Mouse (Mus musculus) spleen, postnatal 4 days (tissue): ENCODE data around the gene Erlin1.
A peak's percentile ranks its signal among the peaks of the same experiment; 100 is the strongest.

Source experiments
- DNase-seq, 2 experiments: peaks; one replicate each; pipeline ENCODE4 v3.0.0; 2022; ENCODE audit warnings: low spot score in 2 of 2

Gene Erlin1

GRCm38 (mm10) chr19:44069121-44069913 lies at the start of gene Erlin1:
TSS of gene Erlin1 (minus strand) at chr19:44069785.
- peak; percentile 86 to 93 for DNase-seq

- no peak for DNase-seq
Measured at GRCm38 (mm10) chr19:44117793-44118192, 48.2 kb upstream of the Erlin1 start.

- no peak for DNase-seq
Measured at GRCm38 (mm10) chr19:44111706-44112105, 42.1 kb upstream of the Erlin1 start.

- no peak for DNase-seq
Measured at GRCm38 (mm10) chr19:44110356-44110755, 40.8 kb upstream of the Erlin1 start.

GRCm38 (mm10) chr19:44108996-44109395 lies 39.4 kb upstream of the Erlin1 start:
- no peak for DNase-seq

GRCm38 (mm10) chr19:44107661-44108521 lies 38.3 kb upstream of the Erlin1 start:
- no peak for DNase-seq

- peak; percentile 94 to 98 for DNase-seq
Measured at GRCm38 (mm10) chr19:44106831-44107660, 37.5 kb upstream of the Erlin1 start, which contains the start of gene Chuk. TSS of gene Chuk (minus strand) at chr19:44107480.

GRCm38 (mm10) chr19:44104393-44104792 lies 34.8 kb upstream of the Erlin1 start:
- no peak for DNase-seq

- DNase-seq = no peak
Measured at GRCm38 (mm10) chr19:44103001-44103400, 33.4 kb upstream of the Erlin1 start.

- DNase-seq = no peak
Measured at GRCm38 (mm10) chr19:44100840-44101239, 31.3 kb upstream of the Erlin1 start.

- DNase-seq = no peak
Measured at GRCm38 (mm10) chr19:44086278-44086677, 16.7 kb upstream of the Erlin1 start.

- DNase-seq = no peak
Measured at GRCm38 (mm10) chr19:44080920-44081319, 11.3 kb upstream of the Erlin1 start.

- DNase-seq = no peak
Measured at GRCm38 (mm10) chr19:44080023-44080422, 10.4 kb upstream of the Erlin1 start.

- no peak for DNase-seq
Measured at GRCm38 (mm10) chr19:44077024-44077423, 7.4 kb upstream of the Erlin1 start.

- DNase-seq = no peak
Measured at GRCm38 (mm10) chr19:44076457-44076856, 6.9 kb upstream of the Erlin1 start.

GRCm38 (mm10) chr19:44074986-44075385 lies 5.4 kb upstream of the Erlin1 start:
- DNase-seq = no peak

- no peak for DNase-seq
Measured at GRCm38 (mm10) chr19:44071166-44071565, 1.6 kb upstream of the Erlin1 start.

- DNase-seq = no peak
Measured at GRCm38 (mm10) chr19:44069914-44070232, 288 bp upstream of the Erlin1 start.

GRCm38 (mm10) chr19:44068232-44068631 lies 1.4 kb downstream of the Erlin1 start:
- DNase-seq = no peak

- DNase-seq = no peak
Measured at GRCm38 (mm10) chr19:44067323-44068049, 2.1 kb downstream of the Erlin1 start.

GRCm38 (mm10) chr19:44064734-44065133 lies 4.9 kb downstream of the Erlin1 start:
- no peak for DNase-seq
